Mouse (Mus musculus) ovary, postnatal 10 days (tissue): ENCODE data around the gene Slc38a3.

Experiments
- DNase-seq: peaks from one replicate; pipeline ENCODE4 v3.0.0; 2022; ENCODE audit warnings: low spot score

Slc38a3 gene

DNA sequence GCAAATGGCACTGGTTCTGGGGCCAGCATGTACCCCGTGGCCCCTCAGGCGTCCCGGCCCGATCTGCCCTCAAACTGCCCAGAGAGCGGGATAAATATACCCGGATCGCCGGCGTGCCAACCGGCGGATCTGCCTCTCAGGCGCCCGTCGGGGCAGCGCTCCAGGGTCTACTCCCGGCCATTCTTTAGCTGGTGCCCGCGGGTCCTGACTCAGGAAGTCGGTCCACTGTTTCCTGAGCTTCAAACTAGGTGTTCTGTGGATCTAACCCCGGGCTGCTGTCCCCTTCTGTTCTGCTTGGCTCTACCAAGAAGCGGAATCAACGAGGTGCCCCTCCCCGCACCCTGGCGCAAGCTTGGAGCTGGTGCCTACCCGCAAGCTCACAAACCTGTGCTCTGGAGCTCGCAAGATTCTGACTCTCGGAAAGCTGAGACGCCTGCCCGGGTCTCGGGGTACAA is 2.6 kb downstream of the Slc38a3 start:
- DNase-seq: no peak

DNA sequence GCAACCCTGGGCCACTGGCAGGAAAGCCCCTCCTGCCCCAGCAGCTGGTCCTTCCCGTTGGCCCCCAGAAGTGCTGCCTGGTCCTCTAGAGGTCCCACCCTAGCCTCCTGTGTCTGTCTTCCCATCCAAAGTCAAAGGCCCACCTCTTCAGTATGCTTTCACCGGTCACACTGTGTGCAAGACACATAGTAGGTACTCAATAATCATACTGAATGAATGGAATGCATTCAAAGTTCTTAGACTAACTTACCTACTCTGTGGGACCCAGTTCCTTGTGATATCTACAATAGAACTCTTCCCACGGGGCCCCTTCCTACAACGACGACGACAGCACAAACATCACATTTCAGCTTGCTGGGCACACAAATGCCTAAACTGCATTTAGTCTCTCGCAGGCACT is 4.0 kb downstream of the Slc38a3 start:
- DNase-seq: no peak

DNA sequence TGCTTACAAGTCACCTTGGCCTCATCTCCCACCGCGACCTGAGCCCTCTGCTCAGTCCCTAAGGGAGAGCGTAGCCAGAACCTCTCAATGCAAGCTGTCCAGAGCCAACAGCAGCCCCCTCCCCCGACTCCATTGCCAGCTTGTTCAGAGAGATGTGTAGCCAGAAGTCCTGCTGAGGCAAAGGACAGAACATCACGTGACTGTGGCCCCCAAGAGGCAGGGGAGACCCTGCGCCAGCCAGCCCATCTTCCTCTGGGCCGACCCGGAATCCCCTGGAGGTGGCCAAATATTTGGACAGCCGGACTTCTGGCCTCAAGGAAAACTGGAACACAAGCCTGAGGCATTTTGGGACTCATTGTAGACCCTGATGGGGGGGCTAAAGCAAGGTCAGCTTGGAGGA is 5.8 kb downstream of the Slc38a3 start:
- no peak for DNase-seq

DNA sequence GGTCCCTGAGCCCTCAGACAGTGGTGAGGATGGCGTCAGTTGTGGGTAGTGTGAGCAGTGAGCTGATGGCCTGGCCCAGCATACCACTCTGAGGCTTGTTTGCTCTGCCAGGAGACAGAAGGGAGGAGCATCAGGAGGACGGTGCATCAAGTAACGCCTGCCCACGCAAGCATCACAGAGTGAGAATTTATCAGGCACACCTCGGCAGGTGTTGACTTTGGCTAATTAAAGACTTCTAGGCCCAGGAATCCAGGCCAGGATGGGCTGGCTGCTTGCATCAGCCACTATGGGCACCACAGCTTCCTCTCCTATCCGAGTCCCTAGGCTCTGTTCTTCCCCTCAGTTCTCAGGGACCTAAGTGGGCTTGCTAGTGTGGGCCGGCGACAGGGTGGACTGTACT is 7.0 kb downstream of the Slc38a3 start:
- no peak for DNase-seq

DNA sequence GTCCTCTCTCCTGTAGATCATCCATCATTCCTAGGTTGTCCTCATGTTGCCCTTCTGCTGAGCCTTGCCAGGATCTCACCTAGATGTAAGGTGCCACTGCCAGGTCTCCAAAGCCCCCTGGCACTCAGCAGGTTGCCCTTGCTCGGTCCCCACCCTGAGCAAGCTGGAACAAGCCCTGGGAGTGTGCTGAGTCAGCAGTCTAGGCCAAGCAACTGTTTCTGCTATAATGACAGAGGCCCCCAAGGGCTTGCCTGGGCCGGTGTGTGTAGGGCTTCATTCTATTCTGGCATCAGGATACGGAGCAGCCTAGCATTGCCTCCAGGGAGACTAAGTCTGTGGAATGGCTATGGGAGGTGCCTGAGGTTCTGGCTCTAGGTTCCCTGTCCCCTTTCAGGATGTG is 8.6 kb downstream of the Slc38a3 start:
- no peak for DNase-seq

DNA sequence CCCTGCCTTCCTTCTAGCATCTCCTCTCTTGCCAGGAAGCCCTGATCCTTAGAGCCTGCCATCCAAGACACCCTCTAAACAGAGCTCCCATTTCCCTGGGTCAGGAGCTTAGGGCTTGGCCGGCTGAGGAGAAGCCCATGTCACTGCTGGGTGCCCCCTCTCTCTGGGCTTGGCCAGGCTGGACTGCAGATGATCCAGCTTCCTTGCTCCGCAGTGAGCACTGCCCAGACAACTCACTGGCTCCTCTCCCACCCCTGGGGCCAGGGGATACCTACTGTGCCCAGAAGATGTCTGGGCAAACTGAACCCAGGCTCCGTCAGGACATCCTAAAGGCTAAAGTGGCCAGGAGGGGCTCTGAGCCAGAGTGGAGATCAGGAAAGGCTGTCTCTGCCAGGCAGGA is 9.4 kb downstream of the Slc38a3 start:
- no peak for DNase-seq

DNA sequence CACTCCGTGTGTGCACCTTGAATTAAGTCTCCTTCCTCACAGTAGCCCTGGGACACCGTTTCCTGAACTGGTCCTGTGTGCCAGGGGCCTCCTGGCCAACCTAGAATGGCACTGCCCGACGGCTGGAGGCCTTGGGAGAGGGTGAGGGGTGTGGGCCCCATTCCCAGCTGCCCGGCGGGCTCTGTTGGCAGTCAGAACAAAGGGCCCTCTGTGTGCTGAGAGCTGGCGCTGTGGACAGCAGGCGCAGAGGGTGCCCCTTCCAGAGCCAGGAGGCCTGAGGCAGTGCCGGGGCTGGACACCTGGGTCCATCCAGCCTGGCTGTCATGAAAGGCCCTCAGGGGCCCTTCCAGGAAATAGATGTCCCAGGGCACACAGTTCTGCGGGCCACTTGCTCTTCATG is 9.8 kb downstream of the Slc38a3 start:
- no peak for DNase-seq

DNA sequence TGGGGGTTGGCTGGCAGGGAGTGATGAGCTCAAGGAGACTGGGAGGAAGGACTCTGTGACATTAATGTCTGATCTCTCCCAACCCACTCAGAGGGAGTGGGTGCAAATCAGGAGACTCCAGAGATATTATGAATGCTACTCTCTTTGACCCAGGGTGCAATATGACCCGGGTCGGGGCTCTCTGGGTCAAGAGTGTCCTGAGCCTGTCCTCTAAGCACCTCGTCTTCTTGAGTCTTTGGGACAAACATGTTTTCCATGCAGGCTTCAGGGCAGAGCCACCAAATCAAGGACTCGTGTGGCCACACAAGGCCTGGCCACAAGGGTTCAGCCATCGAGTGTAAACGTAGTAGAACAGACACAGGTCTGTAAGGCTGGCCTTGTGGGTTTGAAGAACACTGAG is 11.2 kb downstream of the Slc38a3 start:
- no peak for DNase-seq

DNA sequence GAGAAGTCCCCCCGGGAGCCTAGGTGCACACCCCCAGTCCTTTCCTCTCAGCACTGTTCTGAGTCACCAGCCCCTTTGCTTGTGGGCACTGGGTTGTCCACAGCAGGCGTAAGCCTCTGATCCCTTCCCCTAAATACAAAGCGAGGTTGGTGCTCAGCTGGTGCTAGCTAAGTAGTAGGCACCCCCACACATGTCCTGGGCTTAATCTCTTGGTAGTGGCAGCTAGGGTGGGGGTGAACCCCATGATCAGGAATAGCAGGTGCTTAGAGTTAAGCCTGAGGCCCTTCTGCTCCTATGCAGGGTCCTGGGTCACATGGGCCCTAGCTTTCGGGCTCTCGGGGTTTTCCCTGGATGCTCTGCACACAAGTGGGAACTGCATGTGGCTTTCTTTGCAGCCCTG is 12.2 kb downstream of the Slc38a3 start:
- no peak for DNase-seq

DNA sequence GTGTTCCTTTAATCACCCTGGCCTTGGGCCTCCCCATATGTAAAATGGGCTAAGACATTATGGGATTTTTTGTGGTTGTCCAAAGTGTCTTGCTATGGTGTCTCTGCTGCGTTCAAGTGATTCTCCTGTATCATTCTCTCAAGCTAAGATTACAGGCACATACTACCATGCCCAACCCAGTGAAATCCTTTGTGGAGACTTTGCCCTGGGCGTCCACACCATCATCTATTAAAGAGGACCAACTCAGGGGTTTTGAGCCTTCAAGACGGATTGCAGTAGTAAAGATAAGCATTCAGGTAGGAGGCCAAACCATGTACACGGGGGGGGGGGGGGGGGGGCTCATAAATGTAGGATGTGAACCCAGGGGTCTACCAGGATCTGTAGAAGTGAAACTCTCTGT is 14.7 kb downstream of the Slc38a3 start:
- no peak for DNase-seq

DNA sequence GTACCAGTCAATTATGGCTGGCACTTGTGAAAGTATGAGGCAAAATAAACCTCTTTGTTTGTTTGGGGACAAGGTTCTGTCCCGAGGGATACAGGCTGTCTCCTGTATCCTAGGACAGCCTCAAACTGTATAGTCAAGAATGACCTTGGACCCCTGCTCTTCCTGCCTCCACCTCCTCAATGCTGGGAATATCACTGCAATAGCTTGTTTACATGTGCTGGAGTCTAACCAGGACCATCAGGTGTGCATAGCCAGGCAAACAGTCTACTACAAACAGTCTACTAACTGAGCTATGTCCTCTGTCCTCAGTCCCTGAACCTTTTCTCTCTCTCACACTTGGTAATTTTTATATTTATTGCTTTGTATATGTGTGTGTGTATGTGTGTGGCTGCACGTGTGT is 15.9 kb downstream of the Slc38a3 start:
- no peak for DNase-seq

DNA sequence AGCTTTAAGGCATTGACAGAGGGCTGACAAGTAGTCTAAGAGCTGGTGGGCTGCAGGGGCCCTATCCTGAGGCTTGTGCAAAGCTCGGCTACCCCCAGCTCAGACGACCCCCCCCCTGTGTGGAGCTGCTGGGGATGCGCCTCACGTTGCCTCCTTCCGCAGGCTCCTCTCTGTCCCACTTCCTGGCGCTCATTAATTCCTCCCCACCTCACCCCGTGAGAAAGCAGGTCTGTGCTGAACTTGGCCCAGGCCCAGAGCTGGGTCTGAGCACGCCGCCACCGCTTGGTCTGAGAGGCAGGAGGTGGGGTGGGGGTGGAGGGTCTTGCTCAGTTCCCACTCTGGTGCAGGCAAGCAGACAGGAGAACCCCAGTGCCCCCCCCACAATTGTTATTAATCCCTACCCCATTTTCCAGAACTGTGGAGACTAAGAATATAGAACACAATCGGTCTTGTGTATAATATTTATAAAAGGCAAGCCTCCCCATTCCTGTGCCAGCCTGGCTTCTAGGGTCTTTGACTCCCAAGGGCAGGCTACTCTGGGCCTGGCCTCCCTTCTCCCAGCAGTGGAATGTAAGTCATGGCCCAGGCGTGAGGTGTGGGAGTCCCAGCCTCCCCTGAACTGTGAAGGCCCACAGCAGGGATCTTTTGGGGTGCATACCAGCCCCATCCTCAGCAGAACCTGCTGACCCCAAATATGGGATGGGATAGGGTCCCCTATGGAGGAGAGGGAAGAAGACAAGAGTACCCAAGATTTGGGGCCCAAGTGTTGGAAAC is 18.4 kb downstream of the Slc38a3 start:
- no peak for DNase-seq

DNA sequence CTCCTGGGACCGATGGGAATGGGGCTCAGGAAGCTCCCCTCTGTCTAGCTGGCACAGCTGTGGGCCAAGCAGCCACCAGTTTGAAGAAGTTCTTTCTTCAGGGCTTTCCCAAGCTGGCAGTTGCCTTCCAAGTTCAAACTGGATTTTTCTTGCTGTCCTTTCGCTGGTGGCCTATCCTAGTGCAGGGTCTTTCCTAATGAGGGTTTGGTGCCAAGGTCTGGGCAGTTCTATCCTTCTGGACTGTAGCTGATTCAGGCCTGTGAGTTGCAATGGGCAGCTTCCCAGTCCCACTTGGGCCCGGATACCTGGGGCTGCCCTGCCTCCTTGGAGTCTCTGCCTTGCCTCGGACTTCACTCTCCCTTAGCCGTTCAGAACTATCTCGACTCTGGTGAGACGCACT is 19.1 kb downstream of the Slc38a3 start:
- no peak for DNase-seq

DNA sequence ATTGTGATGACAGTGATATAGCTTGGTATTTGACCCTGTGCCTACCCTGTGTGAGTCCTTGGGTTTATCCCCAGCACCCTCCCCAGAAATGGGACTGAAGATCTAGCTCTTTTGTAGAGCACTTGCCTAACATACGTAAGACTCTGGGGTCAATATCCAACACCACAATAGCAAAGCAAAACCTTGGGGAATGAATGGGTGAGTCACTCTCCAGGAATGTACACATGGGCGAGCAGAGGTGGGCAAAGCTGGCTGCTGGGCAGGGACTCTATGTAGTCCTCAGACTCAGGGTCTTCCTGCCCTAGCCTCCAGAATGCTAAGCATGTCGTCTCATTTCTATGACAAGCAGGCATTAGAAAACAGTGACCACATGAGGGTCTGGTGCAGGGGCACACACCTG is 20.6 kb downstream of the Slc38a3 start:
- no peak for DNase-seq

DNA sequence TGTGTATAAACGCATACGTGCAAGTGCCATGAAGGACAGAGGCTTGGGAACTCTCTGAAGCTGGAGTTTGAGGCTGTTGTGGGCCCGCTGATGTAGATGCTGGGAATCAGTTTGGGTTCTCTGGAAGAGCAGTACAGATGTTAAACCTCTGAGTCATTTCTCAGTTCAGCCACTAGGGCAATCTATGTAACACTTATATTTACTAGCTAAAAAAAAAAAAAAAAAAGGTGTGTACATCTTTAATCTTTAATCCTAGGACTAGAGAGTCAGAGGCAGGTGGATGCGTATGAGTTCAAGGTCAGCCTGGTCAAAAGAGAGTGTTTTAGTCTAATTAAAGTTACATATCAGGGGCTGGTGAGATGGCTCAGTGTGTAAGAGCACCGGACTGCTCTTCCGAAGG is 22.4 kb downstream of the Slc38a3 start:
- no peak for DNase-seq

DNA sequence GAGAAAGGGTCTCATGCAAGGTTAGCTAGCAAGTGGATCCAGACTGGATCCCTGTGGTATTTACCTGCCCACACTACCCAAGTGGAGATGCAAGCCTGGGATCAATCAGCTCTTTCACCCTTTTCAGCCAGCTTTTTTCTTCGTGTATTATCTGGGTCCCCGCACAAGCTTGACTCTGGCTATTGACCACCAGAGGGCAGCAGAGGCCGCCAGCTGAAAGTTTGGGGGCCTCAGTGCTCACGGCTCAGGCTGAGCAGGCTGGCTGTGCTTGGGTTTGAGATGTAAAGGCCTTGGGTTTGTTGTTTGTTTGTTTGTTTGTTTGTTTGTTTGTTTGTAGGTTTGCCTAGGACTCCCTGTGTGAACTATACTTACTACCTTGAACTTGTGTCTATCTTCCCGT is 23.8 kb downstream of the Slc38a3 start:
- DNase-seq: no peak

DNA sequence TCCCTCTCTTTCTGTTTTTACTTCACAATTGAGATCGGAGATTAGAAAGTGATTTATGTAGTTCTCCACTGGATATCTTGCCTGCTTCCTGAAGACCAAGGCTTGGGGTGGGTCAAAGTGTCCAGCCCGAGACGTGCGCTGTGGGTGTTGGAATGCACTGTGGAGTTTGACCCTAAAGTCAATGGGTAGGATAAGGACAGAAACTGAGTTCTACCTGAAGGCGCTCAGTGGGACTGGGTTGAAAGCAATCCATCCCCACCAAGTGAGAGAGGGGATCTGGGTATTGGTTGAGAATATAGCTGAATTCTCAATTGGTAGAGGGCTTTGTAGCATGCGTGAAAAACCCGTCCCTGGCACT is 24.2 kb downstream of the Slc38a3 start:
- no peak for DNase-seq

DNA sequence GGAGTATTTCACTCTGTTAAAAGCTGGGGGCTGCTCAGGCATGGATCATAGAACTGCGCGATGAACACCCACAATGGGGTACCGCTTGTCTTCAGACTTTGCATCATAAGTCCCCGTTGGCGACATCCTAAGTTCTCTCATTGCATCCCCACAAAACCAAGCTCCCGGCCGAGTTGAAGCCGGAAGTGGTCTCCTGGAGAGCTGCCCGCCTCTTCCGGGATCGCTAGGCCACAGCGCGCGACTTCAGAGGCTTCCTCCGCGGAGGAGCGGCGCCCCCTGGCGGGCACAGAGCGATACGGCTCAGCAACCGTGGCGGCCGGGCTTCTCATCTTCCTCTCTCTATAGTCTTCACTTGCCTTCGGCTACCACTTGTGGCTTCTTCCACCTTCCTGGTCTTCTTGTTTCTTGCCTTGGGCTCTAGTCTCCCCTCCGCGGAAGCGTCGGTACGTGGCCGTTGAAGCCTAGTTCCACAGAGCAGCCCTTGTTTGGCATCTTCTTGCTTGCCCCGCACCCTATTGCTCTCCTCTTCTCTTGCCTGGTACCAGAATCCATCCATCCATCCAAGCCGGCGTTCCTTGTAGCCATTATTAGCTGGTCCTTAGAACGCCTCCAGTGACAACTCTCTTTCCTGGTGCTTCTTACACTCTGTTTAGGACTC is 24.7 kb downstream of the Slc38a3 start:
- peak; percentile 88 for DNase-seq

DNA sequence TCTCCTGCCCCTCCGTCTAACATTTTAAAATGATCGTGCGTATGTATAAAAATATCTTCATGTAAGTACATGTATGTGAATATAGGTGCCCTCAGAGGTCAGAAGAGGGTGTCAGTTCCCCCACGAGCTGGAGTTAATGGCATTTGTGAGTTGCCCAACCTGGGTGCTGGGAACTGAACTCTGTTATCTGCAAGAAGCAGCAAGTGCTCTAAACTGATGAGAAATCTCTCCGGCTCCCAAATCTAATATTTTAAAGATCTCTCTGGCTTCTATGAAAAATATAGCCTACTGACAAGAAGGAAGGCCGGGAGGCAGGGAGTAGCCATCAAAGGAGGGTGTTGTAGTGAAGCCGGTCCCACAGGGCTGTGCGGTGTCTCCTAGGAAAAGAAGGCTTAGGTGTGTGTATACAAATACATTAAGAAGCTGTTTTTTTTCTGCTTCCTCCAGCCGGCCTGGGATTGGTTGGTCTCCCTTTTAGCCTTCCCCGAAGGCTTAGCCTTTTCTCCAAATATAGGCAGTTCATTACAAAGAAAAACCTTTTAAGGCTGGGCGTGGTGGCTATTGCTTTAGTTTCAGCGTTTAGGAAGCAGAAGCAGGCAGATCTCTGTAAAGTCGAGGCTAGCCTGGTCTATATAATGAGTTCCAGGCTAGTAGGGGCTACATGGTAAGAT is 25.7 kb downstream of the Slc38a3 start:
- DNase-seq: no peak

DNA sequence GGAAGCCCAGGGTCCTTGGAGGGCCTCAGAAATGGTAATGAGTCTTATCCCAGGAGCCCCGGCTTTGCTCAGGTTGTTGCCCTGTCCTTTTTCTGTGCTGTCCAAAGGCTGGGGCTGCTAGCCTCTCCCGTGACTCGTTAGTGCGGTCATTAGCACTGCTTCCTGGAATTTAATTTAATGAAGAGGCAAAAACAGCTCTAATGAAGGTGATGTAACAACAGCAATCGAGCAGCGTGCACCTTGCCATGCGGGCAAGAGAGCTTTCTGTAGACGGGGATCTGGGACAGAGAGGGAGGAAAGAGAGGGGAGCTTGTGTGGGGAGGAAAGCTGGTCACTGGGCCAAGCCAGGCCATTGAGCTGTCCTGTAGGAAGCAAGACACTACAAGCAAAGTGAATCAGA is 27.7 kb downstream of the Slc38a3 start:
- DNase-seq: no peak

DNA sequence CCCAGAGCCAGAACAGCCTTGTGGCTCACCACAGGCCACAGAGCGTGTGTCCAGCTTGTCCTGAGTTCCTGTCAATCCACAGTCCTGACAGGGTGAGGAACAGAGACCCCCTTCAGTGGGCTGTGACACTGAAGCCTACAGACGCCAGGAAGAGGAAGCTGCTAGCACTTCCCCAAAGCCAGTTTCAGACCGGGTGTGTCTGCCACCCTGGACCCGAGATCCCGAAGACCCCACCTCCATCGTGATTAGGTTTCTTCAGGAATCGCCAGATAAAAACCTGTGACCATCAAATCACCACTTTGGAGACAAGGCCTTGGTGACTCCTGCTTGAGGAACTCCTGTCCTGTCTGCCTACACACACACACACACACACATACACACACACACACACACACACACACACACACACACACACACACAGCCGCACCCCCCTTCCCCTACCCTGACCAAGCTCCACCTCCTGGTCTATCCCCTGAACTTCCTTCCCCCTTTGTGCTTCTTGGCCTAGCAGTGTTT is 29.0 kb downstream of the Slc38a3 start:
- DNase-seq: no peak

DNA sequence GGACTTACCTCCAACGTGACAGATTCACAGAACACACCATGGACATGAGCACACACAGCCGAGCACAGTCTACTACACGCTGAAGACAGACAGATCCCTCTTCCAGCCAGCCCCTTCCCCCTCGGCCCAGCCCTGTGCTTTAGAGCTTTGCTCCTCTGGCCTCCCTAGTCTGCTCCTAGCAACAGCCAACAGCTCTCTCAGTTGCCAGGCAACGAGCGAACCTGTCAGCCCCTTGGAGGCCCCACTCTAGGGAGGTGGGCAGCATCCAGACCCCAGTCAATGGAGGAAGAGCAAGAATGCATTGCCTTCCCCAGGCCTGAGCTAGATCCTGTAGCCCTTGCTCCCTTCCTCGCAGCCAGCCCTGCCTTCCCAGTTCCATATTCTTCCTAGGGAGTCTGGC is 32.3 kb downstream of the Slc38a3 start:
- DNase-seq: no peak
